Mouse (Mus musculus): ENCODE results near the gene Tmod4. TPM values are rescaled to one million over a fixed set of nuclear protein-coding genes. Genes with fewer than 3 reads are reported as not detected.

The Tmod4 gene
- polyA plus RNA-seq, 1 experiment from 2014 or later: 1.6 TPM

DNA sequence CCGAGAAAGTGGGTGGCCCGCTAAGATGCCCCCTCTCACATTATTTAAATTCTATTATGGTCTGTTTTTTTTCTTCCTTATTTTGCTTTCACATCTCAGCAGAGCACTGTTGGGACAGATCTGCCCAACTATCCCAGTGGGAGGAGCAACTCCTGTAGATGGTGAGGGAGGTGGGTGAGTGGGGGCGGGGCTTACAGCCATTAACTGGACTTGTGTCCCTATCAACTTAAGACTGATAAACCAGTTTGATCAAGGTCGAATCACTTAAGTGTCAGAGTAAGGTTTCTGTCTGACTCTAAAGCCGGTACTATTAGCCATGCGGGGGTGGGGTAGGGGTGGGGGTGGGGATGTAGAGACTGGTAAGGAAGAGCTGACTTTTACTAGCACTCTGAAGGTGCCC lies 10.7 kb downstream of the Tmod4 start:
- H3K27ac ChIP-seq (ENCODE audit: low read length): no peak overlapping the region
- WGBS: 21% methylated on average over 6 of the region's 6 CpGs
- H3K4me1 ChIP-seq (ENCODE audit: insufficient read depth, low read length): peaks cover 5% of the 10 kb centered on the region
- ATAC-seq (ENCODE audit: low FRiP score, low TSS enrichment): 0 out of 2 replicates have a peak, but pooled peaks have one; percentile 24
- H3K9ac ChIP-seq (replicated peaks; ENCODE audit: low read length): peak overlapping the region; percentile 55; the same call in 1 of the 2 replicates
- no peaks in the 10 kb centered on the region for H3K27me3 ChIP-seq (ENCODE audit: insufficient read depth, low read length)
- H3K4me2 ChIP-seq (replicated peaks; ENCODE audit: low read depth, low read length): peak overlapping the region; percentile 57
- no peaks in the 10 kb centered on the region for H3K9me3 ChIP-seq (ENCODE audit: low read length)
- H3K4me3 ChIP-seq (ENCODE audit: low read length): peak overlapping the region; percentile 41
- peaks cover 5% of the 10 kb centered on the region; the same call in 1 of the 2 replicates for H3K36me3 ChIP-seq (ENCODE audit: insufficient read depth, low read length)

GRCm38 (mm10) chr3:95135433-95136052 lies 11.3 kb downstream of the Tmod4 start:
- Histone ChIP-seq H3K4me2 (replicated peaks; ENCODE audit: low read depth, low read length) (peak overlapping the region; percentile 57), H3K36me3 (ENCODE audit: insufficient read depth, low read length) (peaks cover 11% of the 10 kb centered on the region; the same call in 1 of the 2 replicates), H3K27me3 (ENCODE audit: insufficient read depth, low read length) (no peaks in the 10 kb centered on the region), H3K27ac (ENCODE audit: low read length) (no peak overlapping the region), H3K4me3 (ENCODE audit: low read length) (peak overlapping the region; percentile 41), H3K9ac (replicated peaks; ENCODE audit: low read length) (no peak overlapping the region), H3K9me3 (ENCODE audit: low read length) (no peaks in the 10 kb centered on the region), H3K4me1 (ENCODE audit: insufficient read depth, low read length) (peaks cover 4% of the 10 kb centered on the region; the same call in 1 of the 2 replicates)
- ATAC-seq (ENCODE audit: low FRiP score, low TSS enrichment): no peak
- WGBS: 84% methylated on average over 7 of the region's 7 CpGs

- ATAC-seq (ENCODE audit: low FRiP score, low TSS enrichment): no peak
- Histone ChIP-seq H3K4me2 (replicated peaks; ENCODE audit: low read depth, low read length) (no peak overlapping the region), H3K9ac (replicated peaks; ENCODE audit: low read length) (no peak overlapping the region), H3K4me1 (ENCODE audit: insufficient read depth, low read length) (peaks cover 4% of the 10 kb centered on the region; the same call in 1 of the 2 replicates), H3K27ac (ENCODE audit: low read length) (no peak overlapping the region), H3K36me3 (ENCODE audit: insufficient read depth, low read length) (peaks cover 11% of the 10 kb centered on the region; the same call in 1 of the 2 replicates), H3K9me3 (ENCODE audit: low read length) (no peaks in the 10 kb centered on the region), H3K27me3 (ENCODE audit: insufficient read depth, low read length) (no peaks in the 10 kb centered on the region), H3K4me3 (ENCODE audit: low read length) (no peak overlapping the region)
- WGBS: 95% methylated on average over 3 of the region's 3 CpGs
These were observed 12.1 kb downstream of the Tmod4 start for GRCm38 (mm10) chr3:95136336-95136735.

GRCm38 (mm10) chr3:95139586-95140288 lies 15.5 kb downstream of the Tmod4 start:
- Histone ChIP-seq H3K4me1 (ENCODE audit: insufficient read depth, low read length) (peaks cover 4% of the 10 kb centered on the region; the same call in 1 of the 2 replicates), H3K27ac (ENCODE audit: low read length) (no peak overlapping the region), H3K4me3 (ENCODE audit: low read length) (no peak overlapping the region), H3K27me3 (ENCODE audit: insufficient read depth, low read length) (no peaks in the 10 kb centered on the region), H3K4me2 (replicated peaks; ENCODE audit: low read depth, low read length) (no peak overlapping the region), H3K9me3 (ENCODE audit: low read length) (no peaks in the 10 kb centered on the region), H3K36me3 (ENCODE audit: insufficient read depth, low read length) (peaks cover 11% of the 10 kb centered on the region; the same call in 1 of the 2 replicates), H3K9ac (replicated peaks; ENCODE audit: low read length) (no peak overlapping the region)
- WGBS: 68% methylated on average over 25 of the region's 25 CpGs
- no peak for ATAC-seq (ENCODE audit: low FRiP score, low TSS enrichment)

- H3K27me3 ChIP-seq (ENCODE audit: insufficient read depth, low read length): no peaks in the 10 kb centered on the region
- no peak overlapping the region for H3K4me2 ChIP-seq (replicated peaks; ENCODE audit: low read depth, low read length)
- H3K27ac ChIP-seq (ENCODE audit: low read length): no peak overlapping the region
- WGBS: 69% methylated on average over 18 of the region's 18 CpGs
- H3K4me1 ChIP-seq (ENCODE audit: insufficient read depth, low read length): 0 out of 2 replicates have a peak, but pooled peaks cover 4% of the 10 kb centered on the region
- no peak overlapping the region for H3K9ac ChIP-seq (replicated peaks; ENCODE audit: low read length)
- no peak overlapping the region for H3K4me3 ChIP-seq (ENCODE audit: low read length)
- H3K36me3 ChIP-seq (ENCODE audit: insufficient read depth, low read length): peaks cover 11% of the 10 kb centered on the region; the same call in 1 of the 2 replicates
- no peaks in the 10 kb centered on the region for H3K9me3 ChIP-seq (ENCODE audit: low read length)
- ATAC-seq (ENCODE audit: low FRiP score, low TSS enrichment): no peak
These were observed 16.0 kb downstream of the Tmod4 start for GRCm38 (mm10) chr3:95140289-95140595.

DNA sequence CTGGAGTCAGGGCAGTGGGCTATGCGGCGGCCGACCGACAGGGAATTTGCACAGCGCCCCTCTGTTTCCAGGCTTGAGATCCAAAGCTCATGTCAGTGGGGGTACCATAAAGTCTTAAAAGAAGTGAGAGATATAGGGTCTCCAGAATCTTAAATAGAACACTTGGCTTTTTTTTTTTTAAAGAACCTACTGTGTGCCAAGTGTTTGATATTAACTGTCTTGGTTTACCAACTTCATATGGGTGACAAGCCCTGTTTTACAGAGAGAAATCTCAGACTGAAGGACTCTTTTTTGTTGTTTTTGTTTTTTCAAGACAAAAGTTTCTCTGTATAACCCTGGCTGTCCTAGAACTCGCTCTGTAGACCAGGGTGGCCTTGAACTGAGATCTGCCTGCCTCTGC lies 16.5 kb downstream of the Tmod4 start:
- H3K4me2 ChIP-seq (replicated peaks; ENCODE audit: low read depth, low read length): no peak overlapping the region
- WGBS: 85% methylated on average over 6 of the region's 6 CpGs
- no peaks in the 10 kb centered on the region for H3K27me3 ChIP-seq (ENCODE audit: insufficient read depth, low read length)
- H3K36me3 ChIP-seq (ENCODE audit: insufficient read depth, low read length): peaks cover 11% of the 10 kb centered on the region; the same call in 1 of the 2 replicates
- H3K9ac ChIP-seq (replicated peaks; ENCODE audit: low read length): no peak overlapping the region
- H3K9me3 ChIP-seq (ENCODE audit: low read length): no peaks in the 10 kb centered on the region
- no peak for ATAC-seq (ENCODE audit: low FRiP score, low TSS enrichment)
- no peak overlapping the region for H3K4me3 ChIP-seq (ENCODE audit: low read length)
- H3K27ac ChIP-seq (ENCODE audit: low read length): no peak overlapping the region
- no peaks in the 10 kb centered on the region for H3K4me1 ChIP-seq (ENCODE audit: insufficient read depth, low read length)

DNA sequence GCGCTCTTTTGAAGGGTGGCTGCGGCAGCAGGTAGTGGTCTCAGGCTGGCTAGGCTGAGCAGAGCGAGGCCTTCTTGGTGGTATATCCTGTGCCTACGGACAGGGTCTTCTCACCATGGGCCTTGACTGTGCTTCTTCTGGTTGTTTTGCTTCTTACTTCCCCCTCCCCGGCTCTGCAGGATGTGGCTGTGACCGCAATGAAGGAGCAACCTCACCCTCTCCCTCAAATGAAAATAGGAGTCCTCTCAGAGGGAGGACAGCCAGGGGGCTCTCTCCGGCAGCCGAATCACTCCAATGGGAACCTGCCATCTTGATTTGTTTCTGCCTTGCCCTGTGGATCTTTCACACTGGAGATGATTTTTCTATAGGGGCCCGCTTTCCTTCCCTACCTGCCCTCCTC lies 17.2 kb downstream of the Tmod4 start:
- no peak overlapping the region for H3K4me2 ChIP-seq (replicated peaks; ENCODE audit: low read depth, low read length)
- 92% methylated on average over 9 of the region's 9 CpGs for WGBS
- no peaks in the 10 kb centered on the region for H3K9me3 ChIP-seq (ENCODE audit: low read length)
- H3K9ac ChIP-seq (replicated peaks; ENCODE audit: low read length): no peak overlapping the region
- H3K27me3 ChIP-seq (ENCODE audit: insufficient read depth, low read length): no peaks in the 10 kb centered on the region
- no peaks in the 10 kb centered on the region for H3K4me1 ChIP-seq (ENCODE audit: insufficient read depth, low read length)
- H3K4me3 ChIP-seq (ENCODE audit: low read length): no peak overlapping the region
- no peak for ATAC-seq (ENCODE audit: low FRiP score, low TSS enrichment)
- H3K36me3 ChIP-seq (ENCODE audit: insufficient read depth, low read length): peaks cover 11% of the 10 kb centered on the region; the same call in 1 of the 2 replicates
- H3K27ac ChIP-seq (ENCODE audit: low read length): no peak overlapping the region

GRCm38 (mm10) chr3:95141952-95142616 lies 17.8 kb downstream of the Tmod4 start, which contains the start of gene Tnfaip8l2:
Gene Tnfaip8l2, minus strand, starts transcription at chr3:95142360.
- Histone ChIP-seq H3K9ac (replicated peaks; ENCODE audit: low read length) (no peak within 1 kb of the TSS), H3K4me2 (replicated peaks; ENCODE audit: low read depth, low read length) (no peak within 1 kb of the TSS), H3K27me3 (ENCODE audit: insufficient read depth, low read length) (no peaks in the 10 kb centered on the region), H3K4me3 (ENCODE audit: low read length) (no peak within 1 kb of the TSS), H3K4me1 (ENCODE audit: insufficient read depth, low read length) (no peaks in the 10 kb centered on the region), H3K9me3 (ENCODE audit: low read length) (no peaks in the 10 kb centered on the region), H3K27ac (ENCODE audit: low read length) (no peak within 1 kb of the TSS), H3K36me3 (ENCODE audit: insufficient read depth, low read length) (peaks cover 11% of the 10 kb centered on the region; the same call in 1 of the 2 replicates)
- 84% methylated on average over 10 of the region's 10 CpGs for WGBS
- ATAC-seq (ENCODE audit: low FRiP score, low TSS enrichment): no peak

- no peaks in the 10 kb centered on the region for H3K27me3 ChIP-seq (ENCODE audit: insufficient read depth, low read length)
- H3K9ac ChIP-seq (replicated peaks; ENCODE audit: low read length): no peak overlapping the region
- peak; percentile 83 for ATAC-seq (ENCODE audit: low FRiP score, low TSS enrichment)
- H3K4me3 ChIP-seq (ENCODE audit: low read length): no peak overlapping the region
- no peaks in the 10 kb centered on the region for H3K4me1 ChIP-seq (ENCODE audit: insufficient read depth, low read length)
- H3K9me3 ChIP-seq (ENCODE audit: low read length): no peaks in the 10 kb centered on the region
- no peak overlapping the region for H3K27ac ChIP-seq (ENCODE audit: low read length)
- H3K4me2 ChIP-seq (replicated peaks; ENCODE audit: low read depth, low read length): no peak overlapping the region
- WGBS: 10% methylated on average over 5 of the region's 5 CpGs
- H3K36me3 ChIP-seq (ENCODE audit: insufficient read depth, low read length): peaks cover 11% of the 10 kb centered on the region; the same call in 1 of the 2 replicates
These were observed 18.3 kb downstream of the Tmod4 start for GRCm38 (mm10) chr3:95142617-95143011.

Data from kidney, embryonic 16.5 days (tissue).